Mouse (Mus musculus) lung, embryonic 15.5 days (tissue): ENCODE measurements around the gene Pmpca. TPM values are rescaled to one million over a fixed set of nuclear protein-coding genes. Genes with fewer than 3 reads are reported as not detected.

Experiments
- ATAC-seq: fragments of 200-750 bp; cut with Nextera tagmentation; 2 replicates; pipeline ENCODE4 v1.8.0; 2017; ENCODE audit warnings: moderate number of reproducible peaks, borderline replicate concordance; ENCODE audit not compliant: low FRiP score, low TSS enrichment; ENCODE audit errors: extremely low read depth
- H3K27ac ChIP-seq: fragments of 300-500 bp; sonication (generic); 2 replicates; pipeline ENCODE4 v1.5.1; 2015; ENCODE audit warnings: moderate library complexity, mild to moderate bottlenecking, inconsistent platforms
- H3K27me3 ChIP-seq: fragments of 300-500 bp; sonication (generic); 2 replicates; pipeline ENCODE4 v1.6.1; 2015; ENCODE audit warnings: inconsistent platforms
- H3K36me3 ChIP-seq: fragments of 300-500 bp; sonication (generic); 2 replicates; pipeline ENCODE4 v1.6.1; 2015; ENCODE audit warnings: inconsistent platforms
- H3K4me1 ChIP-seq: fragments of 300-500 bp; sonication (generic); 2 replicates; pipeline ENCODE4 v1.6.1; 2015; ENCODE audit warnings: inconsistent platforms
- H3K4me2 ChIP-seq: fragments of 300-500 bp; sonication (generic); 2 replicates; pipeline ENCODE4 v1.6.1; 2015; ENCODE audit warnings: inconsistent platforms, mild to moderate bottlenecking, moderate library complexity
- H3K4me3 ChIP-seq: fragments of 300-500 bp; sonication (generic); 2 replicates; pipeline ENCODE4 v1.5.1; 2015; ENCODE audit warnings: mild to moderate bottlenecking, inconsistent platforms
- H3K9ac ChIP-seq: fragments of 300-500 bp; sonication (generic); 2 replicates; pipeline ENCODE4 v1.6.1; 2015; ENCODE audit warnings: inconsistent platforms
- H3K9me3 ChIP-seq: fragments of 300-500 bp; sonication (generic); 2 replicates; pipeline ENCODE4 v1.6.1; 2016; ENCODE audit warnings: inconsistent platforms
- WGBS: fragments of 180-500 bp; shearing (Covaris S2); methylation state at CpG from one replicate; pipeline ENCODE4 v1.1.7; 2015; 5-methylcytosine and 5-hydroxymethylcytosine counted together
- polyA plus RNA-seq: library from polyadenylated mRNA; unstranded; fragments of >200 nt; fragmentation: Nextera tagmentation; extraction: Ambion mirVana; gene quantifications from 2 replicates; pipeline ENCODE4 v1.2.1, GENCODE M21; 2015

Pmpca gene
- polyA plus RNA-seq, result 95.2 and 99.7 TPM in 2 replicates

- H3K4me3 ChIP-seq, result peak within 1 kb of the TSS; percentile 76
- H3K9ac ChIP-seq, result peak within 1 kb of the TSS; percentile 90
- peak; percentile 87 for ATAC-seq
- peak within 1 kb of the TSS; percentile 94 for H3K4me2 ChIP-seq
- H3K27me3 ChIP-seq, result no peaks in the 10 kb centered on the region
- H3K36me3 ChIP-seq, result peaks cover 72% of the 10 kb centered on the region
- H3K9me3 ChIP-seq, result no peaks in the 10 kb centered on the region
- under 1% methylated on average over 60 of the region's 60 CpGs for WGBS
- H3K27ac ChIP-seq, result peak within 1 kb of the TSS; percentile 42; the same call in 1 of the 2 replicates
- peaks cover 19% of the 10 kb centered on the region for H3K4me1 ChIP-seq
These were observed at the start of gene Pmpca, which contains the start of gene Entr1 for GRCm38 (mm10) chr2:26389154-26389690. Gene Pmpca (plus strand): TSS chr2:26389339. Gene Entr1 (minus strand): TSS chr2:26389316.

- H3K36me3 ChIP-seq, result peaks cover 40% of the 10 kb centered on the region
- H3K4me2 ChIP-seq, result peak overlapping the region; percentile 12; the same call in 1 of the 2 replicates
- 76% methylated on average over 2 of the region's 2 CpGs for WGBS
These were observed 47.6 kb upstream of the Pmpca start for GRCm38 (mm10) chr2:26341510-26341981.

GRCm38 (mm10) chr2:26342044-26342443 lies 47.1 kb upstream of the Pmpca start:
- peak; percentile 50 for ATAC-seq
- 25% methylated on average over 10 of the region's 10 CpGs for WGBS
- Histone ChIP-seq H3K27me3 (no peaks in the 10 kb centered on the region), H3K9ac (no peak overlapping the region), H3K27ac (peak overlapping the region; percentile 88), H3K4me1 (peaks cover 31% of the 10 kb centered on the region), H3K36me3 (peaks cover 45% of the 10 kb centered on the region), H3K4me2 (peak overlapping the region; percentile 12; the same call in 1 of the 2 replicates), H3K4me3 (no peak overlapping the region), H3K9me3 (no peaks in the 10 kb centered on the region)

More at GRCm38 (mm10) chr2:26341510-26341981, 47.6 kb upstream of the Pmpca start:
- no peaks in the 10 kb centered on the region for H3K27me3 ChIP-seq
- H3K27ac ChIP-seq, result peak overlapping the region; percentile 88
- H3K9me3 ChIP-seq, result no peaks in the 10 kb centered on the region
- ATAC-seq, result peak; percentile 24; the same call in 1 of the 2 replicates
- peaks cover 28% of the 10 kb centered on the region for H3K4me1 ChIP-seq
- H3K9ac ChIP-seq, result no peak overlapping the region
- H3K4me3 ChIP-seq, result no peak overlapping the region

GRCm38 (mm10) chr2:26342609-26343490 lies 46.3 kb upstream of the Pmpca start:
- Histone ChIP-seq H3K9me3 (no peaks in the 10 kb centered on the region), H3K27me3 (no peaks in the 10 kb centered on the region), H3K4me3 (no peak overlapping the region), H3K36me3 (peaks cover 51% of the 10 kb centered on the region), H3K4me2 (peak overlapping the region; percentile 12; the same call in 1 of the 2 replicates), H3K4me1 (peaks cover 34% of the 10 kb centered on the region), H3K9ac (no peak overlapping the region), H3K27ac (peak overlapping the region; percentile 88)
- ATAC-seq, result peak; percentile 37
- 44% methylated on average over 11 of the region's 11 CpGs for whole genome bisulfite sequencing

DNA sequence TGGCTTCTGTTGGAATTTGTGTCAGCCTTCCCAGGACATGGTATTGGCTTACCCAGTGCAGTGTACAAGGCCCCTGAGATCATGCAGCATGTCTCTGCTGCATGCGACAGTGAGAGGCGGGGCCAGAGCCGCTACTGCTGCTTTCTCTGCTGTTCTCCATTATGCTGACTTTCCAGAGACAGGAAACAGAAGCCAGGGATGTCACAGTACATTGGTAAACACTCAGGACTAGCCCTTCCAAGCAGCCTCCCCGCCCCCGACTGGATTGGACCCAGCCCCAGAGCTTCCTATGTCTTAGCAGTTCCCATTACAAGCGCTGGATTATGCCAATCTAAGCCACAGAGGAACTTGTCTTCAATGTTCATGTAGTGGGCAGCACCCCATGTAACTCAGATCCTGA lies 40.9 kb upstream of the Pmpca start:
- Histone ChIP-seq H3K4me2 (no peak overlapping the region), H3K36me3 (peaks cover 55% of the 10 kb centered on the region), H3K27me3 (no peaks in the 10 kb centered on the region), H3K27ac (peak overlapping the region; percentile 56), H3K9ac (no peak overlapping the region), H3K9me3 (no peaks in the 10 kb centered on the region), H3K4me3 (no peak overlapping the region), H3K4me1 (peaks cover 40% of the 10 kb centered on the region)
- ATAC-seq, result peak; percentile 24
- 32% methylated on average over 6 of the region's 6 CpGs for WGBS

GRCm38 (mm10) chr2:26351358-26352290 lies 37.5 kb upstream of the Pmpca start, which contains the start of gene Dnlz:
Gene Dnlz (minus strand): TSS chr2:26352110.
- H3K27ac ChIP-seq, result peak within 1 kb of the TSS; percentile 87
- H3K9ac ChIP-seq, result peak within 1 kb of the TSS; percentile 93
- peaks cover 28% of the 10 kb centered on the region; the same call in 1 of the 2 replicates for H3K36me3 ChIP-seq
- peak within 1 kb of the TSS; percentile 75 for H3K4me3 ChIP-seq
- peak; percentile 74 for ATAC-seq
- WGBS, result 1% methylated on average over 62 of the region's 62 CpGs
- no peaks in the 10 kb centered on the region for H3K27me3 ChIP-seq
- peak within 1 kb of the TSS; percentile 97 for H3K4me2 ChIP-seq
- H3K4me1 ChIP-seq, result peaks cover 44% of the 10 kb centered on the region
- H3K9me3 ChIP-seq, result no peaks in the 10 kb centered on the region

GRCm38 (mm10) chr2:26352291-26352910 lies 36.7 kb upstream of the Pmpca start:
- Histone ChIP-seq H3K9me3 (no peaks in the 10 kb centered on the region), H3K36me3 (peaks cover 20% of the 10 kb centered on the region; the same call in 1 of the 2 replicates), H3K4me2 (peak overlapping the region; percentile 97), H3K4me3 (peak overlapping the region; percentile 75), H3K4me1 (peaks cover 44% of the 10 kb centered on the region), H3K27ac (peak overlapping the region; percentile 67), H3K27me3 (no peaks in the 10 kb centered on the region), H3K9ac (peak overlapping the region; percentile 78)
- WGBS, result 2% methylated on average over 36 of the region's 36 CpGs
- peak; percentile 21; the same call in 1 of the 2 replicates for ATAC-seq

GRCm38 (mm10) chr2:26353066-26353980 lies 35.8 kb upstream of the Pmpca start:
- 81% methylated on average over 11 of the region's 11 CpGs for WGBS
- H3K4me2 ChIP-seq, result peak overlapping the region; percentile 97
- no peak overlapping the region for H3K27ac ChIP-seq
- H3K9ac ChIP-seq, result peak overlapping the region; percentile 78; the same call in 1 of the 2 replicates
- no peaks in the 10 kb centered on the region for H3K27me3 ChIP-seq
- H3K9me3 ChIP-seq, result no peaks in the 10 kb centered on the region
- ATAC-seq, result no peak
- peak overlapping the region; percentile 75 for H3K4me3 ChIP-seq
- H3K4me1 ChIP-seq, result peaks cover 38% of the 10 kb centered on the region
- H3K36me3 ChIP-seq, result peaks cover 15% of the 10 kb centered on the region; the same call in 1 of the 2 replicates

DNA sequence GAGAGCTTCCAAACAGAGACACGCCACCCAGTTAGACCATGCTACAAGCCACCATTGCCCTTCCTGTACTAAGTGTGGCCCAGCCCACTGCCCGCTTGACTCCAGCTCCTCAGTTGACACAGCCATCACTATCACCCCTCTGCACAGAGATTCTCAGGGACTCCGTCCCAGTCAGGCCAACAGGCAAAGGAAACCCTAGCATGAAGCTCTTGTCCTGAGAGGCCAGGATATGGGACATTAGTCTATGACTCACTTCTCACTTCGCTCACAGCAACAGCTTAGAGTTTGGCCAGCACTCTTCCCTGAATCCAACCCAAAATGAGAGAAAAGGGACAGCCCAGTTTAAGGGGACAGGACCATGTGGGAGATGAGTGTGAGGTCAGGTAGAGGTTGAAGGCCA lies 34.7 kb upstream of the Pmpca start:
- no peak for ATAC-seq
- Histone ChIP-seq H3K36me3 (peaks cover 7% of the 10 kb centered on the region; the same call in 1 of the 2 replicates), H3K27me3 (no peaks in the 10 kb centered on the region), H3K4me1 (peaks cover 28% of the 10 kb centered on the region), H3K9ac (no peak overlapping the region), H3K9me3 (no peaks in the 10 kb centered on the region), H3K27ac (no peak overlapping the region), H3K4me3 (no peak overlapping the region), H3K4me2 (no peak overlapping the region)
- WGBS, result 86% methylated on average over 4 of the region's 4 CpGs

GRCm38 (mm10) chr2:26356231-26356630 lies 32.9 kb upstream of the Pmpca start:
- Histone ChIP-seq H3K36me3 (no peaks in the 10 kb centered on the region), H3K27ac (no peak overlapping the region), H3K9me3 (no peaks in the 10 kb centered on the region), H3K27me3 (no peaks in the 10 kb centered on the region), H3K9ac (no peak overlapping the region), H3K4me2 (no peak overlapping the region), H3K4me1 (peaks cover 20% of the 10 kb centered on the region), H3K4me3 (no peak overlapping the region)
- WGBS, result 67% methylated on average over 4 of the region's 4 CpGs
- no peak for ATAC-seq
